Mouse (Mus musculus) liver, embryonic 12.5 days (tissue): ENCODE measurements around the gene Faim. TPM values are rescaled to one million over a fixed set of nuclear protein-coding genes. Genes with fewer than 3 reads are reported as not detected.

ENCODE experiments used
- ATAC-seq: fragments of 200-750 bp; cut with Nextera tagmentation; 2 replicates; pipeline ENCODE4 v1.8.0; 2017; ENCODE audit warnings: moderate number of reproducible peaks, mild to moderate bottlenecking, moderate library complexity
- H3K27ac ChIP-seq: fragments of 300-500 bp; sonication (generic); 2 replicates; pipeline ENCODE4 v1.5.1; 2016; ENCODE audit warnings: mild to moderate bottlenecking
- H3K27me3 ChIP-seq: fragments of 300-500 bp; sonication (generic); replicated peaks from 2 replicates; pipeline ENCODE4 v1.6.1; 2016; ENCODE audit warnings: mild to moderate bottlenecking, moderate library complexity
- H3K36me3 ChIP-seq: fragments of 300-500 bp; sonication (generic); 2 replicates; pipeline ENCODE4 v1.6.1; 2016; ENCODE audit warnings: mild to moderate bottlenecking, moderate library complexity
- H3K4me1 ChIP-seq: fragments of 300-500 bp; sonication (generic); 2 replicates; pipeline ENCODE4 v1.6.1; 2016
- H3K4me2 ChIP-seq: fragments of 300-500 bp; sonication (generic); 2 replicates; pipeline ENCODE4 v1.6.1; 2016; ENCODE audit warnings: mild to moderate bottlenecking, moderate library complexity
- H3K4me3 ChIP-seq: fragments of 300-500 bp; sonication (generic); 2 replicates; pipeline ENCODE4 v1.5.1; 2016; ENCODE audit warnings: mild to moderate bottlenecking, moderate library complexity
- H3K9ac ChIP-seq: fragments of 300-500 bp; sonication (generic); 2 replicates; pipeline ENCODE4 v1.6.1; 2016; ENCODE audit warnings: mild to moderate bottlenecking, moderate library complexity
- H3K9me3 ChIP-seq: fragments of 300-500 bp; sonication (generic); replicated peaks from 2 replicates; pipeline ENCODE4 v1.6.1; 2016; ENCODE audit warnings: mild to moderate bottlenecking, moderate library complexity
- WGBS: fragments of 180-500 bp; shearing (Covaris S2); methylation state at CpG from one replicate; pipeline ENCODE4 v1.1.7; 2016; ENCODE audit not compliant: insufficient replicate concordance; 5-methylcytosine and 5-hydroxymethylcytosine counted together
- polyA plus RNA-seq: library from polyadenylated mRNA; unstranded; fragments of >200 nt; fragmentation: Nextera tagmentation; extraction: Ambion mirVana; gene quantifications from 2 replicates; pipeline ENCODE4 v1.2.1, GENCODE M21; 2016

The Faim gene
- polyA plus RNA-seq, 1 experiment from 2014 or later, result 22.9 TPM

- Histone ChIP-seq H3K9ac (no peak overlapping the region), H3K4me1 (no peaks in the 10 kb centered on the region), H3K4me3 (no peak overlapping the region), H3K27ac (no peak overlapping the region), H3K36me3 (no peaks in the 10 kb centered on the region), H3K4me2 (no peak overlapping the region), H3K27me3 (no peaks in the 10 kb centered on the region), H3K9me3 (no peaks in the 10 kb centered on the region)
- no peak for ATAC-seq
- WGBS, result 66% methylated on average over 4 of the region's 4 CpGs
These were observed 35.6 kb downstream of the Faim start for GRCm38 (mm10) chr9:99021751-99022150.

- peaks cover 6% of the 10 kb centered on the region; the same call in 1 of the 2 replicates for H3K36me3 ChIP-seq
- no peaks in the 10 kb centered on the region for H3K9me3 ChIP-seq
- 70% methylated on average over 8 of the region's 8 CpGs for whole genome bisulfite sequencing
- 0 out of 2 replicates have a peak, but pooled peaks cover 7% of the 10 kb centered on the region for H3K4me1 ChIP-seq
- H3K9ac ChIP-seq, result no peak overlapping the region
- no peak overlapping the region for H3K27ac ChIP-seq
- no peak overlapping the region for H3K4me3 ChIP-seq
- H3K27me3 ChIP-seq, result no peaks in the 10 kb centered on the region
- no peak overlapping the region for H3K4me2 ChIP-seq
- no peak for ATAC-seq
These were observed 45.9 kb downstream of the Faim start for GRCm38 (mm10) chr9:99032031-99032430.

GRCm38 (mm10) chr9:99034111-99034510 is 47.9 kb downstream of the Faim start:
- no peak overlapping the region for H3K4me3 ChIP-seq
- no peaks in the 10 kb centered on the region for H3K9me3 ChIP-seq
- H3K9ac ChIP-seq, result no peak overlapping the region
- no peak overlapping the region for H3K27ac ChIP-seq
- H3K4me2 ChIP-seq, result no peak overlapping the region
- H3K4me1 ChIP-seq, result 0 out of 2 replicates have a peak, but pooled peaks cover 7% of the 10 kb centered on the region
- no peak for ATAC-seq
- WGBS, result 88% methylated on average over 8 of the region's 8 CpGs
- H3K36me3 ChIP-seq, result peaks cover 23% of the 10 kb centered on the region
- H3K27me3 ChIP-seq, result no peaks in the 10 kb centered on the region

- no peak within 1 kb of the TSS for H3K4me2 ChIP-seq
- ATAC-seq, result no peak
- H3K4me3 ChIP-seq, result no peak within 1 kb of the TSS
- WGBS, result 74% methylated on average over 12 of the region's 12 CpGs
- H3K9me3 ChIP-seq, result no peaks in the 10 kb centered on the region
- H3K9ac ChIP-seq, result no peak within 1 kb of the TSS
- H3K27me3 ChIP-seq, result no peaks in the 10 kb centered on the region
- H3K4me1 ChIP-seq, result 0 out of 2 replicates have a peak, but pooled peaks cover 7% of the 10 kb centered on the region
- peaks cover 36% of the 10 kb centered on the region for H3K36me3 ChIP-seq
- no peak within 1 kb of the TSS for H3K27ac ChIP-seq
These were observed 49.4 kb downstream of the Faim start, which contains the start of gene Gm1123 for GRCm38 (mm10) chr9:99035575-99035974. Gm1123 (minus strand) TSS chr9:99035715.

GRCm38 (mm10) chr9:99041994-99042393 is 55.8 kb downstream of the Faim start:
- no peaks in the 10 kb centered on the region for H3K4me1 ChIP-seq
- H3K27ac ChIP-seq, result no peak overlapping the region
- H3K4me2 ChIP-seq, result no peak overlapping the region
- no peaks in the 10 kb centered on the region for H3K27me3 ChIP-seq
- no peak overlapping the region for H3K4me3 ChIP-seq
- ATAC-seq, result no peak
- H3K9ac ChIP-seq, result no peak overlapping the region
- peaks cover 91% of the 10 kb centered on the region for H3K36me3 ChIP-seq
- no peaks in the 10 kb centered on the region for H3K9me3 ChIP-seq
- WGBS, result 71% methylated on average over 9 of the region's 9 CpGs

GRCm38 (mm10) chr9:99042641-99043040 is 56.5 kb downstream of the Faim start:
- H3K27ac ChIP-seq, result no peak overlapping the region
- WGBS, result 80% methylated on average over 4 of the region's 4 CpGs
- H3K36me3 ChIP-seq, result peaks cover 93% of the 10 kb centered on the region
- no peak overlapping the region for H3K9ac ChIP-seq
- no peaks in the 10 kb centered on the region for H3K27me3 ChIP-seq
- H3K9me3 ChIP-seq, result no peaks in the 10 kb centered on the region
- no peak overlapping the region for H3K4me2 ChIP-seq
- no peaks in the 10 kb centered on the region for H3K4me1 ChIP-seq
- no peak overlapping the region for H3K4me3 ChIP-seq
- ATAC-seq, result no peak

- Histone ChIP-seq H3K27ac (no peak overlapping the region), H3K4me1 (no peaks in the 10 kb centered on the region), H3K9me3 (no peaks in the 10 kb centered on the region), H3K27me3 (no peaks in the 10 kb centered on the region), H3K4me3 (no peak overlapping the region), H3K9ac (no peak overlapping the region), H3K36me3 (peaks cover 87% of the 10 kb centered on the region), H3K4me2 (no peak overlapping the region)
- WGBS, result 89% methylated on average over 8 of the region's 8 CpGs
- ATAC-seq, result no peak
These were observed 58.6 kb downstream of the Faim start for GRCm38 (mm10) chr9:99044761-99045160.

- Histone ChIP-seq H3K4me3 (no peak overlapping the region), H3K4me2 (no peak overlapping the region), H3K27me3 (no peaks in the 10 kb centered on the region), H3K4me1 (no peaks in the 10 kb centered on the region), H3K9me3 (no peaks in the 10 kb centered on the region), H3K27ac (no peak overlapping the region), H3K36me3 (peaks cover 82% of the 10 kb centered on the region), H3K9ac (no peak overlapping the region)
- ATAC-seq, result no peak
- 78% methylated on average over 1 of the region's 1 CpGs for WGBS
These were observed 62.6 kb downstream of the Faim start for GRCm38 (mm10) chr9:99048724-99049250.

GRCm38 (mm10) chr9:99049760-99050159 is 63.6 kb downstream of the Faim start:
- ATAC-seq, result no peak
- no peaks in the 10 kb centered on the region for H3K9me3 ChIP-seq
- H3K4me2 ChIP-seq, result no peak overlapping the region
- no peak overlapping the region for H3K27ac ChIP-seq
- H3K4me3 ChIP-seq, result no peak overlapping the region
- H3K36me3 ChIP-seq, result peaks cover 80% of the 10 kb centered on the region
- no peak overlapping the region for H3K9ac ChIP-seq
- H3K4me1 ChIP-seq, result no peaks in the 10 kb centered on the region
- WGBS, result 74% methylated on average over 6 of the region's 6 CpGs
- no peaks in the 10 kb centered on the region for H3K27me3 ChIP-seq

Other genes starting within 250 kb of the Faim start
- not detected in 2 replicates for gene Prr23a1, start 143.9 kb upstream of the Faim start, polyA plus RNA-seq
- not detected in 2 replicates for gene Prr23a2, start 129.9 kb upstream of the Faim start, polyA plus RNA-seq
- gene Prr23a3, start 121.6 kb upstream of the Faim start, polyA plus RNA-seq, result not detected in 2 replicates
- gene 7420426K07Rik, start 83.3 kb upstream of the Faim start, polyA plus RNA-seq, result not detected in 2 replicates
- gene Foxl2, start 31.1 kb upstream of the Faim start, polyA plus RNA-seq, result not detected in 2 replicates
- gene Gm1123, start 49.3 kb downstream of the Faim start, polyA plus RNA-seq, result not detected in 2 replicates
- 4.8 and 5.1 TPM in 2 replicates for gene Pik3cb, start 154.2 kb downstream of the Faim start, polyA plus RNA-seq